Mouse (Mus musculus): Measurements from ENCODE around the gene Spink4. TPM values are rescaled to one million over a fixed set of nuclear protein-coding genes. Genes with fewer than 3 reads are reported as not detected.
"Not testable (repeated sequence)": the region's sequence is repeated elsewhere in the genome, so short reads cannot be mapped to it uniquely, and the experiment has no call there.

Spink4 gene
- total RNA-seq, 2 experiments from 2014 or later, result not detected

DNA sequence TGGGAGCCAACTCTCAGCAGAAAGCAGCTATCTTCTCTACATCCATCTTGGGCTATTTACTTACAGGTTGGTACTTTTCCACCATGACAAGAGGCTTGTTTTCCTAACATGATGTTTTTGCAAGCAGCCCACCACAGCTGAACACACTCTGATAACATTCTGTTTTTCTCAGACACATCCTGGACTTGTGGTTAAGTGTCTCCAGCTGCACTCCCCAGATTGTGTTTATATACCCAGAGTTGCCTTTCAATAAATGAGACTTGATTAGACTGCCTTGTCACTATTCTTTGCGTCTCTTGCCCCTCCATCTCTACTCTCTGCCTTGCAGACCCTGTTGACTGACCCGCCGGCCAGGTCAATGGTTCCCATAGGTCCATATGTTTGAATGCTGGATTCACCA lies 19.8 kb upstream of the Spink4 start:
- intact Hi-C loops (cut with DNase I), result no loop called here
- no peak for DNase-seq

DNA sequence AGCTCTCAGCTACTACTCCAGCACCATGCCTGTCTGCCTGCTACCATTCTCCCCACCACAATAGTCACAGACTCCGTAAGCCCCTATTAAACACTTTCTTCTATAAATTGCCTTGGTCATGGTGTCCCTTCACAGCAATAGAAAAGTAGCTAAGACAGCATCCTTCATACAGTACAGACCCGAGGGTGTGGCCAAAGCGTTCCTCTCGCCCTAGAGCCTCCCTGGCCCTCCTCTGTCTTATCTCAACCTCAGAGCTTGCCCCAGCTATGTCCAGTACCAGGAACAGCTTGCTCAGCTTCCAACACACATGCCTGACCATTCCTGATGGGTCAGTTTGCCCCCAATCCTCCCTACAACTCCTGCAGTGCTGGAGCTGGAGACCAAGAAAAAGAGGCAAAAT lies 19.2 kb upstream of the Spink4 start:
- DNase-seq, result no peak
- intact Hi-C loops (cut with DNase I), result no loop called here

DNA sequence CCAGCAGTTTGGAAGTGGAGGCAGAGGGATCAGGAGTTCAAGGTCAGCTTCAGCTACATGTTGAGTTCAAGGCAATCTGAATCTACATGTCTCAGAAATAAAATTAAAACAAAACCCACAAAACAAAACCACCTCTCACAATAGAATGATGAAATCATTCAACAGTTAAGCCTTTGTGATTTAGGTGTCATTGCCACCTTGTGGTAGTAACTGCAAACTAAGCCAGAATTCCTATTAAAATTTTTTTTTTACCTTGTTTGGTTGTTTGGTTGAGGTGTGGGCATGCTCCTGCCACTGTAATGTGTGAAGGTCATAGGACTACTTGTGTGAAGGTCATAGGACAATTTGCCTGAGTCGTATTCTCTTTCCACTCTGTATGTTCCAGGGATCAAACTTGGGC lies 13.6 kb upstream of the Spink4 start:
- intact Hi-C loops (cut with DNase I), result no loop called here
- DNase-seq, result no peak

DNA sequence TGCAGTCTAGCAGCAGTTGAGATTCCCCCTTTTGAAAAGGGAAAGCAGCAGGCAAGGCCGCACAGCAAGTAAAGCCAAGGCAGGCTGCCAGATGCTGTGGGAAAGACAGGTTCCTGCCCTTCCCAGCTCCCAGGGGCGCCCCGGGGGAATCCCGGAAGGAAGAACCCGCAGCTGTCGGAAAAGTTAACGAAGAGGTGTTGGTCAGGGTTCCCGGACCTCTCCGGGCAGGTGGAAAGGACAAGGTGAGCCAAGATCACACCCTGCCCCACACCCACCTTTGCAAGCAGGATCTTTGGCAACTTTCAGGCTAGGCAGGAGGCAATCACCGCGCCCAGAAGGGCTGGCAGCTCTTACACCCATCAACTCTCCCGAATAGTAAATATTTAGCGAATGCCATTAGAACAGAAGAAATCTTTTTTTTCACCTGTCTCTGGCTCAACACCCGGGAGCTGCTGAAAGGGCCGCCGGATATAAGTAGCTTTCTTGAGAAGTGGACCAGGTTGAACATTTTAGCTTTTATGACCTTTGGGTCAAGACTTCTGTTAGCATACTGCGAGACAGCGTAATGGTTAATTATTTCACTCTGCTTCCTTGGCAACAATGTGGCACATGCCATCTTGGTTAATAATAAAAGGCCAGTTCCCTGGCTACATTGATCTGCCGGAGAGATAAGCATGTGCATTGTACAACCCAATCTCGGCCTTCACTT lies 11.4 kb upstream of the Spink4 start:
- peak; percentile 59 for DNase-seq
- intact Hi-C loops (cut with DNase I), result no loop called here

DNA sequence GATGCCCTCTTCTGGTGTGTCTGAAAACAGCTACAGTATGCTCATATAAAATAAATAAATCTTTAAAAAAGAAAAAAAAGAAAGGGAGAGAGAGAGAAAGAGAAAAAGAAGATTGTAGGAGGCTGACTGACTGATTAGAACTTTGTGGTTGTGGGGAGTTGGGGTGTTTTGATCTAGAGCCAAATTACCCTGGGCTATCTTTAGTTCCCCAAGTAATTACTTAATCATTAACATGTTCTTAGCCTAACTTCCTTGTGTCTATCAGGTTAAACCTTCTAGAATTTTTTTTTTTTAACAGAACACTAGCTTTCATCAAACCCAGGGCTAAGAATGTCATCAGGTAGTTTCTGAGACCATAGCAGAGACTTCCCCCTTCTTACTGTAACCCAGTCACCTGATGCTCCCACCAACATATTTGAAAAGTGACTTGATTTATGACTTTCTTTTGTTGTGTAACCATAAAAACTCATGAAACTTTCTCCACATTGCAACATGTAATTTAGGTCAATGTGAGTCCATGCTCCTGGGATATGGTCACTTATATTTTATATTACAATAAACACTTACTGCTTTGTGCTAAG lies 5.5 kb upstream of the Spink4 start:
- DNase-seq, result no peak
- intact Hi-C loops (cut with DNase I), result no loop called here

DNA sequence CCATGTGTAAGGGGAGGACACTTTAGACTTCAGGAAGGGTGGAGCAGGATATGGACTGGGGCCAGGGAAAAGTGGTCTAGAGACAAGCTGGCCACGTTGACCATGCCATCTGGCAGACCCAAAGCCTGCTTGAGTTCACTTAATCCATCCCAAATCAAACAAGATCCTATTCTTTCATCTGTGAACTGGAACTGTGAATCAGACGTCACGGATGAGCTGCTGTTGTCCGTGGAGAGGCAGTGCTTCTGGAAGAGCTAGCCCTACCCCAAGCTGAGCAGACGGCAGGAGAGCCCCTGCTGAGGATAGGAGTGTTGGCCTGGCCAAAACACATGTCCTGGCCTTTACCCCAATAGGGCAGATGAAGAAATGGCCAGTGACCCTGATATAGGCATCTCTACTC lies 3.9 kb upstream of the Spink4 start:
- intact Hi-C loops (cut with DNase I), result no loop called here
- peak; percentile 24 for DNase-seq

DNA sequence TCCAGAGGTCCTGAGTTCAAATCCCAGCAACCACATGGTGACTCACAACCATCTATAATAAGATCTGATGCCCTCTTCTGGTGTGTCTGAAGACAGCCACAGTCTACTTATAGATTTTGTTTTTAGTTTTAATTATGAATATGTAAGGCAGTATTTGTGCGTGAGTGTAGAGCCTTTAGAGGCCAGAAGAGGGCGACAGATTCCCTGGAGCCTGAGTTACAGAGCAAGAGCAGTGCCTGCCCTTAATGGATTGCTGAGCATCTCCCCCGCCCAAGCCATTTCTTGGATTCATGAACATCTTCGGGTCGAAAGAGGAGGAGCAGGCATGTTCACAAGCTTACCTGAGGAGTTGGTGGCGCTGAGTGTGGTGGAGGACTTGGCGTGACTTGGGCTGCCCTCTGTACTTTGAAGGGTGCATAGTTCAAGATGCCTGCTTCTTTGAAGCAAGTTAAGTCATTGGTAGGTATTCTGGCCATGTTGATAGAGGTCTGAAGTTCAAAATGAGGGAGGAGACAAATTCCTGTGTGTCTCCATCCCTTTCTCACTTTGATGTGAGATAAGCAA lies 3.2 kb upstream of the Spink4 start:
- intact Hi-C loops (cut with DNase I), result no loop called here
- no peak for DNase-seq

DNA sequence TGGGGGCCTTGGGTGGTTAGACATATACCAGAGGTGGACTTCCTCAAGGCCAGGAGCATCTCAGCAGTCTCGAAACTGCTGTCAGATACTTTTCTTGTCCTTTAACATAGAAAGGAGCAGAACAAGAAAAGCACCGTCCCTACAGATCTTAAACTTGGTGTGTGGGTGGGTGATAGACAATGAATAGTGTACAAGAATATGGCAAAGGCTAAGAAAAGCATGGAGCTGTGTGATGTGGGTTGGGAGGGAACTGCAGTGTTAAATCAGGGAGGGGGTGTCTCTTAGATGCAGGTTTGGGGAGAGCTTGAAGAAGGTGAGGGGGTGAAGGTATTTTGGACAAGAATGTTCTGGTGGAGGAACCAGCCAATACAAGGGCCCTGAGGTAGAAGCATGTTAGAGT lies 724 bp downstream of the Spink4 start:
- DNase-seq, result no peak
- intact Hi-C loops (cut with DNase I), result no loop called here

DNA sequence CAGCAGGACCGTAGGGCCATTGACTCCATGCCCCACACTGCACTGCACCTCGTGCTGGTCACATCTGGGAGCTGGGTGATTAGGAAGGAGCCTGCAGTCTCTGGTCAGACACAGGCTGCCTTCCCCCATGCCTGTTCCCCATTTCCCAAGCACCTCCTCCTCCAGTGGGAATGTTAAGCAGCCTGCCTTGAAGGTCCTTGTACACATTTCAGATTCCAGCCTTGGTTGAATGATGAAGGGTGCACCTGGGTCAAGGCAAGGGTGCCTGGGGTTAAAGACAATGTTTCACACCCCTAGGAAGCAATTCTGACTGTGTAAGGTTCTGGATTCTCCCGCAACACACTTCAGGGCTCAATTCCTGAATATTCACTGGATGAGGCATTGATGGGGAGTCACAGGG lies 1.4 kb downstream of the Spink4 start:
- DNase-seq, result no peak
- intact Hi-C loops (cut with DNase I), result no loop called here

DNA sequence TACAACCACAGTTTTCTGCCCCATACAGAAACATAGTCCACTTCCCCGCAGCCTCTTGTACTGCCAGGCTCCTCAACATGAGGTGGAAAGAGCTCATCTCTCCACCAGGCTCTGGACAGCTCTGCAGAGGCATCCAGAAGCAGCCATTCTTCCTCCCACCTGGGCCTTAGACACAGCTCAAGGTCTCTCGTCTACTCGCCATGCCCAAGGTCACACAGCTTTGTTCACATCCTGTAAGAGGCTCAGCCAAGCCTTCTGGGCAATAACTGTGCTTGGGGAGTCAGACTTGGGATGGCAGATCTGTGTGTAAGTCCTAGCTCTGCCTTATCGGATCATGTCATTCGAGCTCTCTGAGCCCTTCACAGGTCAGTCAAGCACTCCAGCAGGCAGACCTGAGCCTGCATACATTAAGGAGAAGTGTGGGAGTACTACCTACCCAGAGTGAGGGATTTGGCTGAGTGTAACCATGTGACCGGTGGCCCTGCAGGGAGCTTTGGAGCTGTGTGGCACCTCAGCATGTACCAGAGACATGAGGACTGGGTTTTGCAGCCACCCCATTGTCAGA lies 3.3 kb downstream of the Spink4 start:
- DNase-seq, result no peak
- intact Hi-C loops (cut with DNase I), result no loop called here

DNA sequence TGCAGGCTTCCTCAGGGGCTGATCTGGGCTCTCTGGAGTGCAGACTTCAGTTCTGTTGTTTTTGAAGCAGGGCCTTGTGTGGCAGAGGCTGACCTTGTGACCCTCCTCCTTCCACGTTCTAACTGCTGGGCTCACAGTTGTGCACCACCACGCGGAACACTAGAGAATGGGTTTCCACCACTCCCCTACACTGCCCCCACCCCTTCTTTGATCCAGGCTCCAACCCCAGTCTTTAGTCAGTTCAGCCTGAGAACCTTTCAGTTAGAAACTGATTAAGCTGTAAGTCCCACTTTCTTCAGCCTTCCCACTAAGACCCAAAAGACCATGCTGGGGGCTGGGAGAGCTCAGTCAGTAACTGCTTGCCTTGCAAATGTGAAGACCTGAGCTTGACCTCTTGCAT lies 5.7 kb downstream of the Spink4 start:
- DNase-seq, result no peak
- intact Hi-C loops (cut with DNase I), result no loop called here

DNA sequence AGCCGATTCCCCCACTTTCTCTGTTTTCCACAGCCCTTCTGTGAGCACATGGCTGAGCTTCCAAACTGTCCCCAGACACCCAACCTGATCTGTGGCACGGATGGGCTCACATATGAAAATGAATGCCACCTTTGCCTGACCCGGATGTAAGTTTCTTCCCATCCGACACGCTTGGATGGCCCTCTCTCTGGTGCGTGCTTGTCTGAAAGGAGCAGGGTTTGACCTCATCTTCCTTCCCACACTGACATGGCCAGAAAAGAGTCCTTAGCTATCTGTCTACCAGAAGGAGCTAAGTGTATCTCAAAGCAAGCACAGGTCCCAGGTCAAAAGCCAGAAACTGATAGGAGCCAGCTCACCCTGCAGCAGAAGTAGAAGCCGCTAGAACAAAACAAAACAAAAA lies 9.2 kb downstream of the Spink4 start:
- intact Hi-C loops (cut with DNase I), result no loop called here
- DNase-seq, result no peak

DNA sequence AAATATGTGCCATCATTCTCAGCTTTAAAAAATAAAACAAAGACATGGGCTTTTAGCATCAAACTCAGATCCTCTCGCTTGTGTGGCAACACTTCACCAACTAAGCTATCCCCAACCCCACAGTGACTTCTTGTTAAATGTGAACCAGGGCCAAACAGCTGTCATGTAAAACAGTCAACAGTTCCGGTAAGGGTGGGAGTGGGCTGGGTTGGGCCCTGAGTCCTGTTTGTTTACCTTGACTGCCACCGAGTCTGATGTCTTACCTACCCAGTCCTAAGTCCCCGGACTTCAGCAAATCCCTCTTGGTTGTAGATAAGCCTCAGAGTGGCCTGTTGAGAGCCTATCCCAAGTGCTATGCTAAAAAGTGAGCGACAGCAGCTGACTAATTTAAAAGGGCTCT lies 13.8 kb downstream of the Spink4 start:
- intact Hi-C loops (cut with DNase I), result no loop called here
- DNase-seq, result no peak

DNA sequence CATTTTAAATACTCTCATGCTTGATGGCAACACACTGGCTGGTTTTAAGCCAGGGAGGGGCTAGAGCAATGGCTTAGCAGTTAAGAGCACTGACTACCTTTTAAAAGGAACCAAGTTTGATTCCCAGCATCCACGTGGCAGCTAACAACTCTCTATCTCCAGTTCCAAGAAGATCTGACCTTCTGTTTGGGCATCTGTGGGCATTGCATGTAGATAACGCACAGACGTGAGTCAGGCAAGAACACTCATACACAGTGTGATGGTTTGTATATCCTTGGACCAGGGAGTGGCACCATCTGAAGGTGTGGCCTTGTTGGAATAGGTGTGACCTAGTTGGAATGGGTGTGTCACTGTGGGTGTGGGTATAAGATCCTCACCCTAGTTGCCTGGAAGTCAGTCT lies 14.5 kb downstream of the Spink4 start:
- intact Hi-C loops (cut with DNase I); DNase-seq: not testable (repeated sequence)

DNA sequence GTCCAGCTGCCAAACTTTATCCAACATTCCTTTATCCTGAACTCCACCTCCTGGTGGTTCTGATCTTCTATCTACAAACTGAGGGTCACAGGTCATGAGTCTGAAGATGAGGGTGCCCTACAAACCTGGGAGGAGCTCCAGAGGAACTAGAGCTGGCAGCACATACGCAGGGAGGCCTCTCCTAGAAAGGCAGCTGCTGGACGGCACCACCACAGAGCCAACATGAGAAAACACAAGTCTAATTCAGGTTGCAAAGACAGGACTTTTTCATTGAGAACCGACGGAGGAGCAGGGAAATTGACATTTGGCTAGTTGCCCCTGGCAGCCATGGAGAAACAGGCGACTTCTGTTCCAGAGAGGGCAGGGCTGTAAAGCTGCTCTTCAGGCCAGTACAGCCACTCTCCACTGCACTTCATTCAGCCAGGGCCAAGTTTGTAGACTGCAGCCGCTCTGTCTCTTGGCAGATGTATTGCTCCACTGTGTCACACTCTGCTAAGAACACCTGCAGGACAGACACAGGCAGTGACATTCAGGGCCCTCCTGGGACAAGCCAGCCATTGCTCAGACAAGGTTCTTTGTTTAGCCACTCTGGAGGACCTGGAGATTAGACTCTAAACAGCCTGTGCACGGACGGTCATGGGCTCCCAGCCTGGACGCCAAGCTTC lies 16.5 kb downstream of the Spink4 start:
- intact Hi-C loops (cut with DNase I), result no loop called here
- peak; percentile 82 for DNase-seq

DNA sequence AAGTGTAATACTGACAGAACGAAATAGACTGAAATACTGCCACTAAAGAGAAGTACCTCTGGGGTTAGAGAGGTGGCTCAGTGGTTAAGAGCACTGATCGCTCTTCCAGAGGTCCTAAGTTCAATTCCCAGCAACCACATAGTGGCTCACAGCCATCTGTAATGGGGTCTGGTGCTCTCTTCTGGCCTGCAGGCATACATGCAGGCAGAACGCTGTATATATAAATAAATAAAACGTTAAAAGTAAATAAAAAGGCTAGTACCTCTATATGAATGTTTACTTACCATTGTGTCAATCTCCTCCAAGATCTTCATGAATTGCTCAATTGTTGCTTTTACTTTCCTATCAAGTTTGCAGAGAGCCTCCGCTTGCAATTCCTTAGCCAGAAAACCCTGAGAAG lies 18.9 kb downstream of the Spink4 start:
- intact Hi-C loops (cut with DNase I), result no loop called here

DNA sequence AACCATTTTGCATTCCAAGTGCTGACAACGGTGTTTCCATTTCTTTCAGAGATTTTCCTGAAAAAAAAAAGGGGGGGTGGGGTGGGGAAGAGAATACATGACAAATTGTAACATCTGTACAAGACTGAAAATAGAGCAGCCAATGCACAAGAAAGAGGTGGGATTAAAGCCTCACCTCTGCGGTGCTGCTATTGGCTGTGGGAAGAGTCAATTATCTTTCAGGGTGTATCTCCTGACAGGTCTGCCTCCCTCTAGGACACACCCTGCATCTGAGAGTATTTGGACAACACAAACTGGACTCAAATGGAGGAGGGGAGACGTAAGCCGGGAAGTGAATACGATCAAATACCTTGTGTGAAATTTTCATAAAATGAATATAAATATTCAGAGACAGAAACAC lies 23.8 kb downstream of the Spink4 start:
- DNase-seq, result no peak
- intact Hi-C loops (cut with DNase I), result no loop called here

More for the DNA sequence above, 18.9 kb downstream of the Spink4 start:
- DNase-seq, result no peak

DNA sequence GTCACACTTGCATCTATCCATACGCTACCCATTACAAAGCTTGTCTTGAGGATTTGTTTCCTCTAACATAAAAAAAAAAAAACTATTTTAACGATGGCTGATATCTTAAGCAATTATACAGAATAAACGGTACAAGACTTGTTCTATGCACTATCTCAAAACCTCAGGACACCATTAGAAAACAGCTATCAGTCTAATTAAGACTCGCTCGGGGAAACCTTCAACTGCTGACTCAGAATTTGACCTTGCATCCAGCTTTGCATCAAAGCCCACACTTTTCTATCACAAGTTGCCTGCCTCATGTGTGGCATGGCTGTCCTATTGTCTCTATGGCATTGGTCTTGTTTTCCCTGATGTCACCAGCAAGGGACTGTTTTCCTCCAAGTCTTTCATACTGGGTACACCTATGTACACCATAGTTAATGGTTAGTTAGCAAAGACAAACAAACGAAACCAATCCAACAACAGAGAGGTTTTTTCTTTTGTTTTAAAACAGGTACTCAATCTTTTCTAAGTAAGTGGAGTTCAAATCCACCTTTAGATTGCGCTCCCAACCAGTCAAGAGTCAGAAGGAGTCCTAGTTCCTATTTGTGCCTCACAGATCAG lies 26.8 kb downstream of the Spink4 start:
- no peak for DNase-seq
- intact Hi-C loops (cut with DNase I), result no loop called here

DNA sequence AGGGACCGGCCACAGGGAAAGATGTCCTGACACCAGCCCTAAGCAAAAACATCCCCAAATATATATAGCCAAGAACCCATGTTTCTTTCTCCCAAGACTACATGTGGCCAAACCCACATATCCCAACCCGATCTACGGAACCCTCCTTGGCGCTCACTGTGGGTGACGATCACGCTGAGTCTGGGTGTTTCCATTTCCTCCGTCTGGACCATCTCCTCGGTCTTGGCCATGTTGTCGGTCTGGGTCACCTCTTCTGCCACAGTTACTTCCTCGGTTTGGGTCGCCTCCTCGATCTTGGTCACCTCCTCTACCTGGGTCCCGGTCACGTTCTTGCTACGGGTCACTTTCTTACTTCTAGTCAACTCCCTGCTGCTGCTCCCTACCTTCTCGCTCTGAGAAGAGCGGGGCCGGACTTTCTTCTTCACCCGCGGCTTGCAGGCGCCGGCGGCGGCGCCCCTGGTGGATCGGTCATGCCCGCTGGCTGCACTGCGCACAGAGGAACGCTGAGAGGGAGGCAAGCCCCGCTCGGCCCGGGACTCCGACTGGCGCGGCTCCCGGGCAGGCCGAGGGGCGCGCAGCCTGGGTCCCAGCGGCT lies 27.8 kb downstream of the Spink4 start:
- DNase-seq, result no peak
- intact Hi-C loops (cut with DNase I), result no loop called here

DNA sequence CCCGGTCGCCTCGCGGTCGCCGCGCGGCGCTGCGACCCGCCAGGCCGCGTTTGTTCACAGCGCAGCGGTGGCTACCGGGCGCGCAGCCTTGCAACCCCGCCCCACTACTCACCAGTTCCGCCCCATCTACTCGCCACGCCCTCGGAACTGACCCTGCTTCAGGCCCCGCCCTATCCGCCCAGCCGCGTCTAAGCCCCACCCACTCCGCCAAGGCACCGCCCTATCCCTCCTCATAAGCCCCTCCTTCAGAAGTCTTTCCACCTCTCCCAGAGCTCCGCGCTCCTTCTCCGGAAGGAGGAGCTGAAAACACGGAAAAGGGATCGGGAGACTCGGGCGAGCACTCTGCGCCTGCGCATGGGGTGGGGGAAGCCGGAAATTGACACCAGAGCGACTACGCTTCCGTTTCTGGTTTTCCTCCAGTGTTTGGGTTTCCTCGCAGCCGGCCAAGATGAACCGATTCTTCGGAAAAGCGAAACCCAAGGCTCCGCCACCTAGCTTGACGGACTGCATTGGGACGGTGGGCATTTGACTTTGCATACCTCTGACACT lies 28.4 kb downstream of the Spink4 start, which contains the start of the genes Bag1 and Chmp5:
Bag1 (minus strand) TSS at position 135 of the 549 bp plus-strand sequence.
Chmp5 (plus strand) TSS at position 248 of the 549 bp plus-strand sequence.
- intact Hi-C loops (cut with DNase I), result no loop called here
- peak; percentile 99 for DNase-seq
